Mouse (Mus musculus) layer of hippocampus, adult 2 months (tissue): ENCODE measurements around the gene Zfyve19. TPM values are rescaled to one million over a fixed set of nuclear protein-coding genes. Genes with fewer than 3 reads are reported as not detected.
A peak's percentile ranks its signal among the peaks of the same experiment; 100 is the strongest.

Experiments used
- DNase-seq, 2 experiments: peaks; one replicate each; pipeline ENCODE4 v3.0.0; 2022; ENCODE audit warnings: low spot score in 2 of 2
- H3K27ac ChIP-seq: fragments of 200-600 bp; 2 replicates; pipeline ENCODE4 v1.8.1; 2022
- H3K4me3 ChIP-seq: fragments of 200-600 bp; 2 replicates; pipeline ENCODE4 v1.8.1; 2022; ENCODE audit warnings: mild to moderate bottlenecking
- CTCF ChIP-seq: fragments of 200-600 bp; conservative IDR thresholded peaks from 2 replicates; pipeline ENCODE4 v1.8.1; 2022; ENCODE audit warnings: antibody characterized with exemption, mild to moderate bottlenecking, moderate library complexity
- total RNA-seq, 2 experiments: library from RNA; stranded (reverse); gene quantifications; 2 replicates each; pipeline ENCODE4 v1.2.3; 2021

Zfyve19 gene
- total RNA-seq, 2 experiments from 2014 or later: 34.1 to 36.2 TPM

DNA sequence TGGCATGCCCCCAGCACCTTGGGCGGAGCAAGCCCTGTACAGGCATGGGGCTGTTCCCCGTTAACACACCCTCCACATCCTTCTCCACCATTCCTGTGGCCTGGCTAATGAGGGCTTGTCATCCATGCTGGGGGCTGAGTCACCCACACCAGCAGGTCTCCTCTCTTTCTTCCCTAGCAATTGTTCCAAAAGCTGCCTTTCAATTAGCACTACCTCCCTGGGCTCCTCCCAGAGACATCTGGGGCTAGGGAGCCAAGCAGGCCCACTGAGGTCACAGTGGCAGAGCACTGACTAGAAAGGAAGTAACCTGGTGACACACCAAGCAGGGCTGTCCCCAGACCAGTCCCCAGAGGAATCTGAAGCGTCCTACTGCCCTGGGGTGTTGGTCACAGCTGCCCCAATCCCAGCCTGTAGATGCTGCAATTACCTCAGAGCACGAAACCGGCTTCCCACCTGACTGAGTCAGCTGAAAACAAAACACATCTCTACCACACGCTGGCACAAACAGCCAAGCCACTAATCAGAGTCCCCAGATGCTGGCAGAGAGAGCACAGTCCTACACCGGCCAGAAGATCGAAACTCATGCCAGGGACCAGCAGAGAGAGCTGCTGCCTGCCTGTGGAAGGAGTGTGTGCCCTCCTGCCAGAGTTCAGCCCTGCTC, 34.3 kb upstream of the Zfyve19 start, which contains the start of gene Gm14137:
Gene Gm14137, plus strand, starts transcription at position 519 of the 661 bp plus-strand sequence.
- no peak for DNase-seq
- TF ChIP-seq CTCF: no peak
- peak within 1 kb of the TSS; percentile 14; the same call in 1 of the 2 replicates for H3K27ac ChIP-seq
- H3K4me3 ChIP-seq: no peak within 1 kb of the TSS

DNA sequence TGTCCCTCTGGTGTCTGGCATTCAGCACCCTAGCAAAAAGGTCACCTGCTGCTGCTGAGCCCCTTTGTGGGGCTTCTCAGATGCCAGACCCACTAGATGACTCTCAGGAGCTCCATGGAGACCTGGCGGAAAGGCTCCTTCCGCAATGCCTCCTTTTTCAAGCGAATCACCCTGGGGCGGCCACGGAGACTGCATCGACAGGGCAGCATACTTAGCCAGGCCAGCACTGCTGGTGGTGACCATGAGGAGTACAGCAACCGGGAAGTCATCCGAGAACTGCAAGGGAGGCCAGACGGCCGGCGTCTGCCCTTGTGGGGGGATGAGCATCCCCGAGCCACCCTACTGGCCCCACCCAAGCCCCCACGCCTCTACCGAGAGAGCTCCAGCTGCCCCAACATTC, 33.6 kb upstream of the Zfyve19 start:
- Histone ChIP-seq H3K27ac (no peak overlapping the region), H3K4me3 (no peak overlapping the region)
- TF ChIP-seq CTCF: no peak
- DNase-seq: no peak

DNA sequence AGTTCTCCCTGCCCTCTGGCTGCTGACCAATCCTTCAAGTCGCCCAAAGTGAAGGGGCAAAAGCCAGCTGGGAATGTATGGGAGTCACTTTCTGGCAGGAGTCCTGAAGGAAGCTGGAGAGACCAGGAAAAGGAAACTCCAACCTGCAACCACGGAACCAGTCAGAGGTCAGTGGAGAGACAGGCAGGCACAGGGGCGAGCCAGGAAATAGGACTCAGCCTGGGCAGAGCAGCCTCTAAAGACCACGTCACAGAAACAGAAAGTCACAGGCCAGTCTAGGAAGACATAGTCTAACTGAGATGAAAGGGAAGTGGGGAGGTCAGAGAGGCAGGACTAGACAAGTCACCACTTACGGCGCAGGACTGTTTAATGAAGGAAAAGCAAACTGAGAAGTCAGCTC, 32.8 kb upstream of the Zfyve19 start:
- DNase-seq: no peak
- TF ChIP-seq CTCF: no peak
- Histone ChIP-seq H3K4me3 (no peak overlapping the region), H3K27ac (no peak overlapping the region)

DNA sequence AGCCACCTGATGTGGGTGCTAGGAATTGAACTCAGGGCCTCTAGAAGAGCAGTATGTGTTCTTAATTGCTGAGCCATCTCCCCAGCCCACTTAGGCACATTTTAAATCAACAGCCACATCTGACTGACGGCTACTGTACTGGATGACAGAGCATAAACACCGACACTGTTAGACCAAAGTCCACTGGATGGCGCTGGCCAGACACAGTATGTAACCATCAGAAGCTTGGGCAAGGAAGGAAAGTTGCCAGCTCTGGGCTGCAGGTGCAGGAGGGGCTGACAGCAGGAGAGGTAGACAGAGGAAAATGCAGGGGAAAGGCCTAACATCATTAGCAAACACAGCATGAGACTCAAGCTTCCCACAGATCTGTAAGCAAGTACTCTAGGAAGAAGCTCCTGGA, 31.7 kb upstream of the Zfyve19 start:
- no peak for TF ChIP-seq CTCF
- H3K27ac ChIP-seq: no peak overlapping the region
- no peak for DNase-seq
- no peak overlapping the region for H3K4me3 ChIP-seq

DNA sequence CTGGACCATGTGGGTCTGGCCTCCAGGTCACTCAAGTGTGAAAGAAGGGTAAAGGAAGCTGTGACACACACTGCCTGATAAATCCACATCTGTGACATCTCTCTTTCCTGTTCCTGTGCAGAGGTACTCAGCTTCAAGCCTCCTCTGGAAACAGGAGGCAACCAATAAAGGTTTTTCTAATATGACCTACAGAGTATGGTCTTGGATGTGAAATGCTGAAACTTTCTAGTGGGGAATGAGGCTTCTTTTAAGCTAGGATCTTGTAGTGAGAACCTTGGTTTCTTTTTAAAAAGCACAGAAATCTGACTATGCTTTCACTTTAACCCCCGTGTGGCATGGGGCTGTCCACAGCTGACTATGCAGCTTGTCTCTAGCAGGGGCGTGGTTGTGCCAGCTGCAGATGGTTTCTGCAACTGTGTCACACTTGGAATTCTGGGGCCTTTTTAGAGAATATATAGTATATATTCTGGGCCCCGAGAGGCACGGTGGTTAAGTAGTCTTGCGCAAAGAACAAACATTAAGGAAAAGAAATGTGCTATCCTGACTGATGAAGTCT, 31.0 kb upstream of the Zfyve19 start:
- TF ChIP-seq CTCF: no peak
- Histone ChIP-seq H3K27ac (no peak overlapping the region), H3K4me3 (no peak overlapping the region)
- no peak for DNase-seq

DNA sequence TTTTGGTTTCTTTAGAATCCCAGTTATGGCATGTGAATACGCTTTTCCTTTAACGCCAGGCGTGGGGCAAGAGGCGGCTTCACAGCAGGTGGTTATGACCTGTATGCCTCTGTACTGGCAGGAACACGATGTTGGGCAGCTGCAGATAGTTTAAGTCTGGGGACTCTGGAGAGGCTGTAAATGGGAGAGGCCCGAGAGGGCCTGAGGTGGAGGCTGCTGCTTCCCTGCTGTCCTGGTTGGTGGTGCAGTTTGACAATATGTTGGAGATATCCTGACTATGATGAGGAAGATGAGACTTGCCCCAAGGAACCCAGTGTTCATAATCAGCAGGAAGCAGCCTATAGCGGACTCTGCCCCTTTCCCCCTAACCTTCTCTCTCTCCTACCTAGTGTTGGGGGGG, 25.5 kb upstream of the Zfyve19 start:
- H3K27ac ChIP-seq: no peak overlapping the region
- no peak overlapping the region for H3K4me3 ChIP-seq
- no peak for DNase-seq
- TF ChIP-seq CTCF: no peak

- H3K27ac ChIP-seq: peak overlapping the region; percentile 28; the same call in 1 of the 2 replicates
- DNase-seq: peak; percentile 77 to 89
- TF ChIP-seq CTCF: peak; percentile 72
- H3K4me3 ChIP-seq: peak overlapping the region; percentile 46
Observed at GRCm38 (mm10) chr2:119189029-119189710, 19.2 kb upstream of the Zfyve19 start.

- Histone ChIP-seq H3K4me3 (no peak overlapping the region), H3K27ac (no peak overlapping the region)
- DNase-seq: no peak
- no peak for TF ChIP-seq CTCF
Observed at GRCm38 (mm10) chr2:119190969-119191368, 17.4 kb upstream of the Zfyve19 start.

- Histone ChIP-seq H3K4me3 (no peak overlapping the region), H3K27ac (peak overlapping the region; percentile 25; the same call in 1 of the 2 replicates)
- TF ChIP-seq CTCF: no peak
- no peak for DNase-seq
Observed at GRCm38 (mm10) chr2:119194140-119194539, 14.3 kb upstream of the Zfyve19 start.

DNA sequence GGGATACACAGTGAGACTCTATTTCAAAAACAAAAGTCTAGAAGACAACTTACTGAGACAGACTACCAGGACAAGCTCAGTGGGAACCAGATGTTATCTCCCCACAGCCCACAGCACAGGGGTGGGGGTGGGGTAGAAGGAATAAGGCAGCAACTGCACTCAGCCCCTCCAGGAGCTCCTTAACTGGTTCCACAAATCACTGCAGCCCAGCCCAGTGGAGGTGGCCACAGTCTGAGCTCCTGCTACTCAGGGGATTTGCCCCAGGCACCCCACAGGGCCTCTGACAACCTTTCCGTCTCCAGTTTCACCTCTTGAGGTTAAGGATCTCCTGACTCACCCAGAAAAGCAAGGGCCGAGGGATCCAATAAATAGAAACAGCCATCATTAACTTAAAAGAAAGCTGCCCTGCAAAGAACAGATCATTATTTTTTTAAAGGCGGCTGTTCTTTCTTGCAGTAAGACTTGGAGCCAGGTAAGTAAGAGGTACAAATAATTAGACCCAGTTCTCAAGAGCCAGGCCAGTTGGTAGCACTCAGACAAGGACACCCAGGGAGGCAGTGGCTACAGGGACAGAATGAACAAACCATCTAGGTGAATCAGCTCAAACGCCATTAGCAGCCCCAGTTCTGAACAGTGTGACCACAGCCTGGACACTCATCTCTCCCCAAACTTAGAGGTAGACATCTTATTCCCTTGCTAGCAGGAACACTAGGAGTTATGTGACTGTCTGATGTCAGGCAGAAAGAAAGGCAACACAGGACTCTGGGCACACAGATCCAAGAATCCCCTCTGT, 11.9 kb upstream of the Zfyve19 start:
- no peak overlapping the region for H3K4me3 ChIP-seq
- DNase-seq: no peak
- no peak for TF ChIP-seq CTCF
- H3K27ac ChIP-seq: no peak overlapping the region

DNA sequence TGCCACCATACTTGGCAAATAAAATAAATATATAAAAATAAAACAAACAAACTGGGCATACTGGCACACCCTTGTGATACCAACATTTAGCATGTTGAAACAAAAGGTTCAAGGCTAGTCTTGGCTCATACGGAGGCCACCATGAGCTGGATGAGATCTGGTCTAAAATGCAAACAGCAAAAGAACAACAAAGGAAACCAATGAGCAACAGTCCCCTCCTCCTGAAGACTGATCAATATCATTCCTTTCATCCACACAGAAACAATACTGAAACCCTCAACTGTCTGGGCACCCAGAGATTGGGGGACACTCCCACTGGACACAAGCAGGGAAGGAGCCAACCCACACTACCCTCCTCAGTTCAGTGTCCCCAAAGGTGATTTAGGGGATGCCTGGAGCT, 10.9 kb upstream of the Zfyve19 start:
- TF ChIP-seq CTCF: no peak
- Histone ChIP-seq H3K27ac (no peak overlapping the region), H3K4me3 (no peak overlapping the region)
- no peak for DNase-seq

GRCm38 (mm10) chr2:119198049-119198448, 10.4 kb upstream of the Zfyve19 start:
- Histone ChIP-seq H3K27ac (no peak overlapping the region), H3K4me3 (no peak overlapping the region)
- DNase-seq: no peak
- no peak for TF ChIP-seq CTCF

DNA sequence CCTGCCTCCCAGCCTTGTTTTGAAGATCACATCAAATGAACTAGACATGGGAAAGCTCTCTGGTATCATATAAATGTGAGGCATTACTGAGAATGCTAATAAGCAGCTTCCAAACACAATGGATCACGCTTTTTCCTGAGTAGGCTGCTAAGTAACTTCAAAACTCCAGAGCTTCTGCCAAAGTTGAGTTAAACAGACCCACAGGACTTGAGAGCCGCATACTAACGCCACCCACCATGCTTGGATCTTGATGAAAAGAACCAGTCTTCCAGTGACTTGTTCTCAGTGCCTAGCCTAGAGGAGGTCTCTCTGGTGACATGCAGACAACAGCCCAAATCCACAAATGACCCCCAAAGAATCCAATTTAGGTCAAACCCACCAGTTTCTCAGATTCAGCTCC, 9.5 kb upstream of the Zfyve19 start:
- H3K27ac ChIP-seq: no peak overlapping the region
- no peak overlapping the region for H3K4me3 ChIP-seq
- no peak for DNase-seq
- TF ChIP-seq CTCF: no peak
